Mouse (Mus musculus): ENCODE measurements around the gene Olfr615. TPM values are rescaled to one million over a fixed set of nuclear protein-coding genes. Genes with fewer than 3 reads are reported as not detected.
"Not testable (repeated sequence)": the region's sequence is repeated elsewhere in the genome, so short reads cannot be mapped to it uniquely, and the experiment has no call there.

Gene Olfr615
- total RNA-seq (2014; rRNA removed; ENCODE audit: low replicate concordance) (not detected in 2 replicates), polyA plus RNA-seq (2015; fragmentation: Nextera tagmentation; extraction: Ambion mirVana) (not detected in 2 replicates)

- no peak for ATAC-seq (ENCODE audit: insufficient read depth, low read depth)
- 79% methylated on average over 2 of the region's 2 CpGs for WGBS
These were observed at the start of gene Olfr615 for GRCm38 (mm10) chr7:103555779-103556178. Gene Olfr615, plus strand, starts transcription at chr7:103556079.

DNA sequence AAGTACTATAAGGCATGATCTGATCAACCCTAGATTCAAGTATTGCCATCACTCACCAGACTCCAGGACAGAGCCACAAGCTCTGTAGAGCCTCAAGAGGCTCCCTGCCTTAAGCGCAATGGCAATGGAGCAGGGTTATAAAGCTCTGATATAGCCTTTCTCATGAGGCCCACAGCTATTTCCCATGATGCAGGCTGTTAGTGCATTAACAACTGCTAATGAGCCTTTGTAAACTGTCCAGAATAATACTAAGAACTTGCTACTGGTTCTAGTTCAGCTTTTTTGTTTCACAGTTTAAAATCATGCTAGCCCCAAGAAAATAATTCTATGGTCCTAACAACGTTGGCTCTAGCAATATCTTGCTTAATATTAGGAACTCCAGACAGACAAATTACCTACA, 43.9 kb upstream of the Olfr615 start, which contains the start of gene Olfr610:
Gene Olfr610 (minus strand): TSS at position 101 of the 400 bp plus-strand sequence.
- Histone ChIP-seq H3K27me3 (ENCODE audit: control insufficient read depth, insufficient read depth, low read length) (no peaks in the 10 kb centered on the region), H3K9me3 (replicated peaks; ENCODE audit: control insufficient read depth, low read length) (no peaks in the 10 kb centered on the region), H3K27ac (ENCODE audit: low read depth) (no peak within 1 kb of the TSS), H3K4me2 (ENCODE audit: low read depth, low read length) (no peak within 1 kb of the TSS), H3K9ac (replicated peaks; ENCODE audit: low read depth, low read length) (no peak within 1 kb of the TSS), H3K4me3 (ENCODE audit: low read depth, low read length) (no peak within 1 kb of the TSS), H3K4me1 (ENCODE audit: control insufficient read depth, insufficient read depth) (no peaks in the 10 kb centered on the region), H3K36me3 (replicated peaks; ENCODE audit: control insufficient read depth, insufficient read depth, low read length) (no peaks in the 10 kb centered on the region)
- DNase-seq (ENCODE audit: low spot score) (no peak), ATAC-seq (ENCODE audit: insufficient read depth, low read depth) (no peak)
- no peak for TF ChIP-seq CTCF (IDR thresholded peaks at IDR 0.05; ENCODE audit: low read depth)
- no peak for TF ChIP-seq EP300 (IDR thresholded peaks at IDR 0.05; ENCODE audit: low read depth)
- WGBS: 83% methylated on average over 2 of the region's 2 CpGs

More at GRCm38 (mm10) chr7:103555779-103556178, at the start of gene Olfr615:
- H3K27me3 ChIP-seq (ENCODE audit: control insufficient read depth, insufficient read depth, low read length): no peaks in the 10 kb centered on the region
- H3K9me3 ChIP-seq (replicated peaks; ENCODE audit: control insufficient read depth, low read length): no peaks in the 10 kb centered on the region
- H3K36me3 ChIP-seq (replicated peaks; ENCODE audit: control insufficient read depth, insufficient read depth, low read length): no peaks in the 10 kb centered on the region
- no peak within 1 kb of the TSS for H3K4me2 ChIP-seq (ENCODE audit: low read depth, low read length)
- no peak within 1 kb of the TSS for H3K9ac ChIP-seq (replicated peaks; ENCODE audit: low read depth, low read length)
- H3K4me1 ChIP-seq (ENCODE audit: control insufficient read depth, insufficient read depth): no peaks in the 10 kb centered on the region
- H3K27ac ChIP-seq (ENCODE audit: low read depth): no peak within 1 kb of the TSS
- DNase-seq (ENCODE audit: low spot score): no peak
- H3K4me3 ChIP-seq (ENCODE audit: low read depth, low read length): no peak within 1 kb of the TSS
- TF ChIP-seq EP300 (IDR thresholded peaks at IDR 0.05; ENCODE audit: low read depth): no peak
- TF ChIP-seq CTCF (IDR thresholded peaks at IDR 0.05; ENCODE audit: low read depth): no peak

DNA sequence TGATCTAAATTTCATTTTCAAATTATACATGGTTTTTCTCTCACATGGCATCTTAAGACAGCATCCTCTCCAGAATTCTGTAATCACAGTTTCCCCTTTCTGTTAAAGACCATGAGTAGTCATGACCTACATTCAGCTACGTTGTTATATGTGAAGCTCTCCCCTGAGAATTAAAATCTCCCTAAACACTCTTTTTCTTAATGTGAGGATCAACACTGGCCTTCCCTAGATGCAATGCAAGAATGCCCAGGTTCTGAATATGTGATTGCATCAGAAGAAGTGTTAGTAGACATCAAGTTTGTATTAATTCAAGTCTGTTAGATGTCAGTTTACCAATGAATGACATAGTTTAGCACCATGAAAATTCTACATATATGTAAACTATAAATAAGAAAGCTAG, 35.1 kb upstream of the Olfr615 start, which contains the start of gene Olfr611:
Gene Olfr611 (minus strand): TSS at position 101 of the 400 bp plus-strand sequence.
- DNase-seq (ENCODE audit: low spot score); H3K4me3 ChIP-seq (ENCODE audit: low read depth, low read length); H3K27ac ChIP-seq (ENCODE audit: low read depth); H3K4me2 ChIP-seq (ENCODE audit: low read depth, low read length); H3K27me3 ChIP-seq (ENCODE audit: control insufficient read depth, insufficient read depth, low read length); ATAC-seq (ENCODE audit: insufficient read depth, low read depth); H3K4me1 ChIP-seq (ENCODE audit: control insufficient read depth, insufficient read depth); H3K9me3 ChIP-seq (replicated peaks; ENCODE audit: control insufficient read depth, low read length); H3K36me3 ChIP-seq (replicated peaks; ENCODE audit: control insufficient read depth, insufficient read depth, low read length); H3K9ac ChIP-seq (replicated peaks; ENCODE audit: low read depth, low read length): not testable (repeated sequence)
- 40% methylated on average over 1 of the region's 1 CpGs for WGBS

DNA sequence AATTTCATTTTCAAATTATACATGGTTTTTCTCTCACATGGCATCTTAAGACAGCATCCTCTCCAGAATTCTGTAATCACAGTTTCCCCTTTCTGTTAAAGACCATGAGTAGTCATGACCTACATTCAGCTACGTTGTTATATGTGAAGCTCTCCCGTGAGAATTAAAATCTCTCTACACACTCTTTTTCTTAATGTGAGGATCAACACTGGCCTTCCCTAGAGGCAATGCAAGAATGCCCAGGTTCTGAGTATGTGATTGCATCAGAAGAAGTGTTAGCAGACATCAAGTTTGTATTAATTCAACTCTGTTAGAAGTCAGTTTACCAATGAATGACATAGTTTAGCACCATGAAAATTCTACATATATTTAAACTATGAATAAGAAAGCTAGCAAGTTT, 13.3 kb upstream of the Olfr615 start, which contains the start of gene Olfr612:
Gene Olfr612 (minus strand): TSS at position 101 of the 400 bp plus-strand sequence.
- 72% methylated on average over 2 of the region's 2 CpGs for WGBS
- not testable (repeated sequence) for H3K9me3 ChIP-seq (replicated peaks; ENCODE audit: control insufficient read depth, low read length); ATAC-seq (ENCODE audit: insufficient read depth, low read depth); H3K4me1 ChIP-seq (ENCODE audit: control insufficient read depth, insufficient read depth); DNase-seq (ENCODE audit: low spot score); H3K27me3 ChIP-seq (ENCODE audit: control insufficient read depth, insufficient read depth, low read length); H3K9ac ChIP-seq (replicated peaks; ENCODE audit: low read depth, low read length); H3K4me2 ChIP-seq (ENCODE audit: low read depth, low read length); H3K4me3 ChIP-seq (ENCODE audit: low read depth, low read length); H3K27ac ChIP-seq (ENCODE audit: low read depth); H3K36me3 ChIP-seq (replicated peaks; ENCODE audit: control insufficient read depth, insufficient read depth, low read length)

DNA sequence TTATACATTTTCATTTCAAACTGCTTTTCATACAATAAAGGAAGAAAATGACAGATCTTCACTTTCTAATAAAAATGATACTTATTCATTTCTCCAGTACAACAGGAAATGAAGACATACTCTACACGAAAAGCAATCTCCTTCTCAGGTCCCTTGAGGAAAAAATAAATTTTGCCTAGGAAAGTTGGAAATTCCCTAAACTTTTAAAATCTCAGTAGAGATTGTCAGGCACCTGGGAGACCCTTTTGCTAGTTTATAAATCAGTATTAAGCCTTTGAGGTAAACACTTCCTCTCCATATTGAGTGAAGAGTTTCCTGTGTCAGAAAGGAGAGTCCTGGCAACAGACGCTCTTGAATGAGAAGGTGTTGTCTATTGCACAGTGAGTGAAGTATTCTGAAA, 8.1 kb upstream of the Olfr615 start, which contains the start of gene Olfr613:
Gene Olfr613 (plus strand): TSS at position 301 of the 400 bp plus-strand sequence.
- WGBS: 64% methylated on average over 2 of the region's 2 CpGs
- Histone ChIP-seq H3K9me3 (replicated peaks; ENCODE audit: control insufficient read depth, low read length) (no peaks in the 10 kb centered on the region), H3K27ac (ENCODE audit: low read depth) (no peak within 1 kb of the TSS), H3K4me3 (ENCODE audit: low read depth, low read length) (no peak within 1 kb of the TSS), H3K9ac (replicated peaks; ENCODE audit: low read depth, low read length) (no peak within 1 kb of the TSS), H3K27me3 (ENCODE audit: control insufficient read depth, insufficient read depth, low read length) (no peaks in the 10 kb centered on the region), H3K4me2 (ENCODE audit: low read depth, low read length) (no peak within 1 kb of the TSS), H3K36me3 (replicated peaks; ENCODE audit: control insufficient read depth, insufficient read depth, low read length) (no peaks in the 10 kb centered on the region), H3K4me1 (ENCODE audit: control insufficient read depth, insufficient read depth) (no peaks in the 10 kb centered on the region)
- ATAC-seq (ENCODE audit: insufficient read depth, low read depth) (no peak), DNase-seq (ENCODE audit: low spot score) (no peak)
- TF ChIP-seq CTCF (IDR thresholded peaks at IDR 0.05; ENCODE audit: low read depth): no peak
- TF ChIP-seq EP300 (IDR thresholded peaks at IDR 0.05; ENCODE audit: low read depth): no peak

- no peak for DNase-seq (ENCODE audit: low spot score)
- H3K9ac ChIP-seq (replicated peaks; ENCODE audit: low read depth, low read length): no peak within 1 kb of the TSS
- no peak within 1 kb of the TSS for H3K27ac ChIP-seq (ENCODE audit: low read depth)
- no peaks in the 10 kb centered on the region for H3K27me3 ChIP-seq (ENCODE audit: control insufficient read depth, insufficient read depth, low read length)
- TF ChIP-seq CTCF (IDR thresholded peaks at IDR 0.05; ENCODE audit: low read depth) (no peak), EP300 (IDR thresholded peaks at IDR 0.05; ENCODE audit: low read depth) (no peak)
- H3K36me3 ChIP-seq (replicated peaks; ENCODE audit: control insufficient read depth, insufficient read depth, low read length): no peaks in the 10 kb centered on the region
- H3K4me3 ChIP-seq (ENCODE audit: low read depth, low read length): no peak within 1 kb of the TSS
- no peaks in the 10 kb centered on the region for H3K4me1 ChIP-seq (ENCODE audit: control insufficient read depth, insufficient read depth)
- H3K4me2 ChIP-seq (ENCODE audit: low read depth, low read length): no peak within 1 kb of the TSS
- ATAC-seq (ENCODE audit: insufficient read depth, low read depth): no peak
- H3K9me3 ChIP-seq (replicated peaks; ENCODE audit: control insufficient read depth, low read length): no peaks in the 10 kb centered on the region
- WGBS: 83% methylated on average over 3 of the region's 3 CpGs
These were observed 13.2 kb downstream of the Olfr615 start, which contains the start of gene Olfr616 for GRCm38 (mm10) chr7:103569043-103569442. Gene Olfr616, minus strand, starts transcription at chr7:103569143.

Data from heart, postnatal 0 days (tissue).